ENCODE assay signal across 17 mouse cellular contexts in the genomic region with DNA sequence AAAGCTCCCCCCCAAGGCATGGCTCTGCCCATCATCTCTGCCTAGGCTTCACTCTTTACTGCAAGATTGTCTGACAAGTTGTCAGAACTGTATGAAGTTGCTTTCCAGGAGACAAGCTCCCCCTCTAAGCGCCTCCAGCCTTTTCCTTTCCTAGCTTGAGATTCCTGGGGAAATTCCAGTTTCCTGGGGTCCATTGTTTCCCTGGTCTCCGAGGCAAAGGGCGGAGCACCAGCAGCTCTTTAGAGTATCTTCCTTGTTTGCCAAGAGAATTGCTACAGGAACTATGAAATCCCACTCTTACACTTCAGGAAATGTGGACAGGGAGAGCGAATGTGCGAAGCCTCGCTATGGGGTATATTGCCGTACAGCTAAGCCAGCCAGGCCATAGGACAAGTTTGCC.
DNase-seq lines count a peak whose midpoint lies in the region; ATAC-seq and TF ChIP-seq lines count a peak whose summit lies in the region.
"Had no signal": no experiment of that assay in that cellular context is flagged by ENCODE, and none has a peak within 500 bp of the region (broad histone marks: within the 10 kb centered on the region; RNA-seq: fewer than 3 reads in every experiment).

No protein-coding gene starts in this region.

- no peak for ATAC-seq in granulocyte monocyte progenitor cell, adult 5-6 weeks (replicated peaks; ENCODE audit: poor library complexity, severe bottlenecking)
- ATAC-seq: intestine, embryonic 16.5 days; midbrain, embryonic 15.5 days had no signal

- in situ Hi-C loops in ES-E14 (cut with MboI; ENCODE audit: low sequenced_read_pairs in 2 of 2, unreplicated experiment in 2 of 2), result no loop called here

- no peak overlapping the region for H3K9ac ChIP-seq in ES-E14 (ENCODE audit: insufficient read depth, low read depth, low read length, poor library complexity, severe bottlenecking)
- H3K9ac ChIP-seq: heart, embryonic 15.5 days; limb, embryonic 12.5 days; lung, embryonic 15.5 days; midbrain, embryonic 15.5 days; neural tube, embryonic 12.5 days had no signal

- H3K27ac ChIP-seq in ES-E14 (ENCODE audit: insufficient read depth, low read depth, low read length, poor library complexity, severe bottlenecking), result no peak overlapping the region
- H3K27ac ChIP-seq: forebrain, embryonic 10.5 days; heart, embryonic 15.5 days; limb, embryonic 12.5 days; lung, embryonic 15.5 days; midbrain, embryonic 15.5 days; neural tube, embryonic 12.5 days; stomach, postnatal 0 days had no signal

- H3K4me1 ChIP-seq in ES-E14 (ENCODE audit: control insufficient read depth in 2 of 2, insufficient read depth in 2 of 2, low read length in 2 of 2, poor library complexity in 1 of 2), result peaks cover 0 to 3% of the 10 kb centered on the region in 2 experiments; a peak in 1 of 4 replicates
- H3K4me1 ChIP-seq: limb, embryonic 12.5 days; midbrain, embryonic 15.5 days; neural tube, embryonic 12.5 days had no signal

- H3K4me3 ChIP-seq in ES-E14 (ENCODE audit: insufficient read depth in 1 of 2, low read depth in 1 of 2, low read length in 2 of 2, poor library complexity in 1 of 2, severe bottlenecking in 1 of 2), result no peak overlapping the region
- H3K4me3 ChIP-seq: forebrain, embryonic 10.5 days; heart, embryonic 15.5 days; limb, embryonic 12.5 days; lung, embryonic 15.5 days; midbrain, embryonic 15.5 days; neural tube, embryonic 12.5 days had no signal

- H3K36me3 ChIP-seq in ES-E14 (ENCODE audit: control insufficient read depth, insufficient read depth, low read length, poor library complexity, severe bottlenecking), result no peaks in the 10 kb centered on the region
- H3K36me3 ChIP-seq: forebrain, embryonic 10.5 days; heart, embryonic 15.5 days; limb, embryonic 12.5 days; lung, embryonic 15.5 days; midbrain, embryonic 15.5 days; neural tube, embryonic 12.5 days had no signal

- no peaks in the 10 kb centered on the region for H3K9me3 ChIP-seq in ES-E14 (ENCODE audit: control insufficient read depth, insufficient read depth, low read depth, low read length)
- H3K9me3 ChIP-seq: forebrain, embryonic 10.5 days; heart, embryonic 15.5 days; limb, embryonic 12.5 days; lung, embryonic 15.5 days; midbrain, embryonic 15.5 days; neural tube, embryonic 12.5 days had no signal

- peak; percentile 9 for DNase-seq in kidney, adult 11 months
- no peak for DNase-seq in kidney, adult 18-20 months
- DNase-seq in ES-E14 (ENCODE audit: low read depth, low spot score) (peak; percentile 24), ZHBTc4 (ENCODE audit: low read depth, low spot score) (peak; percentile 36)
- DNase-seq in kidney, postnatal 14 days, result peak; percentile 34
- DNase-seq in spleen, adult 18-20 months, result no peak
- DNase-seq: cerebellum, adult 11-12 months; layer of hippocampus, postnatal 36 days had no signal

TF ChIP-seq in ES-E14, 5 proteins besides CTCF, POLR2A, EP300 and RAD21:
- no peak for TF ChIP-seq HCFC1 (IDR thresholded peaks at IDR 0.05; ENCODE audit: borderline replicate concordance, insufficient read depth, low read length)
- no peak for TF ChIP-seq ZC3H11A (IDR thresholded peaks at IDR 0.05; ENCODE audit: borderline replicate concordance, low read depth, low read length)
- TF ChIP-seq ZNF384 (IDR thresholded peaks at IDR 0.05; ENCODE audit: low read depth, low read length), result no peak
- no peak for TF ChIP-seq CHD2 (IDR thresholded peaks at IDR 0.05; ENCODE audit: low read depth, low read length)
- no peak for TF ChIP-seq MAFK (IDR thresholded peaks at IDR 0.05; ENCODE audit: insufficient read depth, low read depth, low read length)

Comparison
In these comparisons a context has a peak if more than half of its experiments do, and no peak if none do; other contexts are left out.
1. DNase-seq: peak in kidney, adult 11 months (single experiment), ES-E14 (single experiment), ZHBTc4 (single experiment) and kidney, postnatal 14 days (single experiment); none in kidney, adult 18-20 months (single experiment) and spleen, adult 18-20 months (0 of 2).